Mouse (Mus musculus): Measurements from ENCODE around the gene Wdr18.
A peak's percentile ranks its signal among the peaks of the same experiment; 100 is the strongest.

Wdr18 gene

GRCm38 (mm10) chr10:79997034-79997760, 37.2 kb downstream of the Wdr18 start:
- peak; percentile 59 for DNase-seq (ENCODE audit: low spot score)

- DNase-seq (ENCODE audit: low spot score) = no peak
Measured at GRCm38 (mm10) chr10:79997819-79998218, 37.9 kb downstream of the Wdr18 start.

GRCm38 (mm10) chr10:80001945-80002344, 42.0 kb downstream of the Wdr18 start:
- no peak for DNase-seq (ENCODE audit: low spot score)

GRCm38 (mm10) chr10:80002829-80003228, 42.9 kb downstream of the Wdr18 start:
- no peak for DNase-seq (ENCODE audit: low spot score)

GRCm38 (mm10) chr10:80003374-80004232, 43.7 kb downstream of the Wdr18 start:
- peak; percentile 50 for DNase-seq (ENCODE audit: low spot score)

GRCm38 (mm10) chr10:80004233-80004705, 44.3 kb downstream of the Wdr18 start:
- no peak for DNase-seq (ENCODE audit: low spot score)

GRCm38 (mm10) chr10:80011740-80012139, 51.8 kb downstream of the Wdr18 start:
- DNase-seq (ENCODE audit: low spot score) = no peak

GRCm38 (mm10) chr10:80013609-80014008, 53.7 kb downstream of the Wdr18 start:
- DNase-seq (ENCODE audit: low spot score) = no peak

- DNase-seq (ENCODE audit: low spot score) = peak; percentile 71
Measured at GRCm38 (mm10) chr10:80014484-80015290, 54.7 kb downstream of the Wdr18 start.

- peak; percentile 80 for DNase-seq (ENCODE audit: low spot score)
Measured at GRCm38 (mm10) chr10:80015583-80015982, 55.6 kb downstream of the Wdr18 start.

GRCm38 (mm10) chr10:80016511-80016910, 56.6 kb downstream of the Wdr18 start, which contains the start of gene Arhgap45:
TSS of gene Arhgap45 (plus strand) at chr10:80016653.
- peak; percentile 88 for DNase-seq (ENCODE audit: low spot score)

- no peak for DNase-seq (ENCODE audit: low spot score)
Measured at GRCm38 (mm10) chr10:80016931-80017330, 57.0 kb downstream of the Wdr18 start.

- peak; percentile 87 for DNase-seq (ENCODE audit: low spot score)
Measured at GRCm38 (mm10) chr10:80017361-80017760, 57.4 kb downstream of the Wdr18 start.

- no peak for DNase-seq (ENCODE audit: low spot score)
Measured at GRCm38 (mm10) chr10:80017771-80018170, 57.8 kb downstream of the Wdr18 start.

- peak; percentile 75 for DNase-seq (ENCODE audit: low spot score)
Measured at GRCm38 (mm10) chr10:80018739-80019297, 58.9 kb downstream of the Wdr18 start.

- DNase-seq (ENCODE audit: low spot score) = no peak
Measured at GRCm38 (mm10) chr10:80019471-80020131, 59.6 kb downstream of the Wdr18 start.
